Mouse (Mus musculus): ENCODE measurements around the gene Tmem174. TPM values are rescaled to one million over a fixed set of nuclear protein-coding genes. Genes with fewer than 3 reads are reported as not detected.

Gene Tmem174
- polyA plus RNA-seq, 1 experiment: not detected

GRCm38 (mm10) chr13:98596746-98597145, 40.5 kb downstream of the Tmem174 start:
- Histone ChIP-seq H3K36me3 (ENCODE audit: control insufficient read depth, insufficient read depth) (no peaks in the 10 kb centered on the region), H3K79me3 (ENCODE audit: low read depth) (no peaks in the 10 kb centered on the region), H3K27me3 (ENCODE audit: control insufficient read depth, insufficient read depth, insufficient read length) (no peaks in the 10 kb centered on the region), H3K79me2 (ENCODE audit: control insufficient read depth, insufficient read depth) (no peaks in the 10 kb centered on the region), H3K4me3 (ENCODE audit: insufficient read depth, poor library complexity, severe bottlenecking) (no peak overlapping the region), H3ac (ENCODE audit: control insufficient read depth, insufficient read length, low read depth) (no peak overlapping the region)
- TF ChIP-seq MYOD1 (IDR thresholded peaks at IDR 0.05; ENCODE audit: control insufficient read depth, insufficient read length, low read depth) (no peak), FOSL1 (IDR thresholded peaks at IDR 0.05; ENCODE audit: insufficient read depth, low read length, poor library complexity, severe bottlenecking) (no peak), MYOG (IDR thresholded peaks at IDR 0.05; ENCODE audit: control insufficient read depth, extremely low read depth, insufficient read length) (no peak), USF1 (IDR thresholded peaks at IDR 0.05; ENCODE audit: low read depth) (no peak), MAX (IDR thresholded peaks at IDR 0.05) (no peak), CEBPB (IDR thresholded peaks at IDR 0.05; ENCODE audit: low read depth) (no peak), CTCF (IDR thresholded peaks at IDR 0.05; ENCODE audit: control insufficient read depth, insufficient read depth, insufficient read length) (no peak)

- no peak overlapping the region for H3K4me3 ChIP-seq (ENCODE audit: insufficient read depth, poor library complexity, severe bottlenecking)
- H3ac ChIP-seq (ENCODE audit: control insufficient read depth, insufficient read length, low read depth): no peak overlapping the region
- TF ChIP-seq MYOD1 (IDR thresholded peaks at IDR 0.05; ENCODE audit: control insufficient read depth, insufficient read length, low read depth) (no peak), FOSL1 (IDR thresholded peaks at IDR 0.05; ENCODE audit: insufficient read depth, low read length, poor library complexity, severe bottlenecking) (no peak), CTCF (IDR thresholded peaks at IDR 0.05; ENCODE audit: control insufficient read depth, insufficient read depth, insufficient read length) (no peak), CEBPB (IDR thresholded peaks at IDR 0.05; ENCODE audit: low read depth) (no peak), MAX (IDR thresholded peaks at IDR 0.05) (no peak), MYOG (IDR thresholded peaks at IDR 0.05; ENCODE audit: control insufficient read depth, extremely low read depth, insufficient read length) (no peak), USF1 (IDR thresholded peaks at IDR 0.05; ENCODE audit: low read depth) (no peak)
- H3K36me3 ChIP-seq (ENCODE audit: control insufficient read depth, insufficient read depth): no peaks in the 10 kb centered on the region
- H3K27me3 ChIP-seq (ENCODE audit: control insufficient read depth, insufficient read depth, insufficient read length): no peaks in the 10 kb centered on the region
- no peaks in the 10 kb centered on the region for H3K79me3 ChIP-seq (ENCODE audit: low read depth)
- no peaks in the 10 kb centered on the region for H3K79me2 ChIP-seq (ENCODE audit: control insufficient read depth, insufficient read depth)
These were observed 42.5 kb downstream of the Tmem174 start for GRCm38 (mm10) chr13:98594726-98595141.

- no peaks in the 10 kb centered on the region for H3K36me3 ChIP-seq (ENCODE audit: control insufficient read depth, insufficient read depth)
- no peak overlapping the region for H3K4me3 ChIP-seq (ENCODE audit: insufficient read depth, poor library complexity, severe bottlenecking)
- H3K79me2 ChIP-seq (ENCODE audit: control insufficient read depth, insufficient read depth): no peaks in the 10 kb centered on the region
- no peaks in the 10 kb centered on the region for H3K79me3 ChIP-seq (ENCODE audit: low read depth)
- H3ac ChIP-seq (ENCODE audit: control insufficient read depth, insufficient read length, low read depth): no peak overlapping the region
- TF ChIP-seq CEBPB (IDR thresholded peaks at IDR 0.05; ENCODE audit: low read depth) (no peak), MYOG (IDR thresholded peaks at IDR 0.05; ENCODE audit: control insufficient read depth, extremely low read depth, insufficient read length) (no peak), MAX (IDR thresholded peaks at IDR 0.05) (no peak), USF1 (IDR thresholded peaks at IDR 0.05; ENCODE audit: low read depth) (no peak), MYOD1 (IDR thresholded peaks at IDR 0.05; ENCODE audit: control insufficient read depth, insufficient read length, low read depth) (no peak), CTCF (IDR thresholded peaks at IDR 0.05; ENCODE audit: control insufficient read depth, insufficient read depth, insufficient read length) (no peak), FOSL1 (IDR thresholded peaks at IDR 0.05; ENCODE audit: insufficient read depth, low read length, poor library complexity, severe bottlenecking) (no peak)
- H3K27me3 ChIP-seq (ENCODE audit: control insufficient read depth, insufficient read depth, insufficient read length): no peaks in the 10 kb centered on the region
These were observed 43.2 kb downstream of the Tmem174 start for GRCm38 (mm10) chr13:98593938-98594539.

- H3K36me3 ChIP-seq (ENCODE audit: control insufficient read depth, insufficient read depth): no peaks in the 10 kb centered on the region
- H3K79me3 ChIP-seq (ENCODE audit: low read depth): no peaks in the 10 kb centered on the region
- H3K4me3 ChIP-seq (ENCODE audit: insufficient read depth, poor library complexity, severe bottlenecking): no peak overlapping the region
- H3ac ChIP-seq (ENCODE audit: control insufficient read depth, insufficient read length, low read depth): no peak overlapping the region
- H3K79me2 ChIP-seq (ENCODE audit: control insufficient read depth, insufficient read depth): no peaks in the 10 kb centered on the region
- no peak for TF ChIP-seq MAX (IDR thresholded peaks at IDR 0.05)
- TF ChIP-seq FOSL1 (IDR thresholded peaks at IDR 0.05; ENCODE audit: insufficient read depth, low read length, poor library complexity, severe bottlenecking): no peak
- TF ChIP-seq USF1 (IDR thresholded peaks at IDR 0.05; ENCODE audit: low read depth): no peak
- TF ChIP-seq CTCF (IDR thresholded peaks at IDR 0.05; ENCODE audit: control insufficient read depth, insufficient read depth, insufficient read length): no peak
- no peak for TF ChIP-seq MYOG (IDR thresholded peaks at IDR 0.05; ENCODE audit: control insufficient read depth, extremely low read depth, insufficient read length)
- no peak for TF ChIP-seq MYOD1 (IDR thresholded peaks at IDR 0.05; ENCODE audit: control insufficient read depth, insufficient read length, low read depth)
- no peak for TF ChIP-seq CEBPB (IDR thresholded peaks at IDR 0.05; ENCODE audit: low read depth)
- no peaks in the 10 kb centered on the region for H3K27me3 ChIP-seq (ENCODE audit: control insufficient read depth, insufficient read depth, insufficient read length)
These were observed 45.8 kb downstream of the Tmem174 start for GRCm38 (mm10) chr13:98591406-98591805.

GRCm38 (mm10) chr13:98590693-98591389, 46.4 kb downstream of the Tmem174 start:
- no peaks in the 10 kb centered on the region for H3K27me3 ChIP-seq (ENCODE audit: control insufficient read depth, insufficient read depth, insufficient read length)

More at GRCm38 (mm10) chr13:98590693-98591389, 46.4 kb downstream of the Tmem174 start:
- H3K79me2 ChIP-seq (ENCODE audit: control insufficient read depth, insufficient read depth): no peaks in the 10 kb centered on the region
- H3K79me3 ChIP-seq (ENCODE audit: low read depth): no peaks in the 10 kb centered on the region
- TF ChIP-seq CEBPB (IDR thresholded peaks at IDR 0.05; ENCODE audit: low read depth): no peak
- no peak for TF ChIP-seq CTCF (IDR thresholded peaks at IDR 0.05; ENCODE audit: control insufficient read depth, insufficient read depth, insufficient read length)
- TF ChIP-seq USF1 (IDR thresholded peaks at IDR 0.05; ENCODE audit: low read depth): no peak
- TF ChIP-seq MAX (IDR thresholded peaks at IDR 0.05): no peak
- TF ChIP-seq FOSL1 (IDR thresholded peaks at IDR 0.05; ENCODE audit: insufficient read depth, low read length, poor library complexity, severe bottlenecking): no peak
- no peak for TF ChIP-seq MYOD1 (IDR thresholded peaks at IDR 0.05; ENCODE audit: control insufficient read depth, insufficient read length, low read depth)
- TF ChIP-seq MYOG (IDR thresholded peaks at IDR 0.05; ENCODE audit: control insufficient read depth, extremely low read depth, insufficient read length): no peak
- H3K4me3 ChIP-seq (ENCODE audit: insufficient read depth, poor library complexity, severe bottlenecking): no peak overlapping the region
- H3ac ChIP-seq (ENCODE audit: control insufficient read depth, insufficient read length, low read depth): no peak overlapping the region
- no peaks in the 10 kb centered on the region for H3K36me3 ChIP-seq (ENCODE audit: control insufficient read depth, insufficient read depth)
